Mouse (Mus musculus) induced T-regulatory cell, adult 2 months (primary cell): ENCODE results near the gene Slc44a3.

Source experiments
- DNase-seq: peaks from one replicate; pipeline ENCODE4 v3.0.0-alpha.2; 2012; ENCODE audit warnings: low read depth

The Slc44a3 gene

GRCm38 (mm10) chr3:121532176-121532575, at the start of gene Slc44a3:
TSS of gene Slc44a3 (minus strand) at chr3:121532404.
- DNase-seq, result no peak

GRCm38 (mm10) chr3:121579880-121580549, 47.8 kb upstream of the Slc44a3 start:
- no peak for DNase-seq

GRCm38 (mm10) chr3:121579402-121579801, 47.2 kb upstream of the Slc44a3 start:
- no peak for DNase-seq

- DNase-seq, result no peak
Observed at GRCm38 (mm10) chr3:121578706-121579105, 46.5 kb upstream of the Slc44a3 start.

- no peak for DNase-seq
Observed at GRCm38 (mm10) chr3:121577641-121578040, 45.4 kb upstream of the Slc44a3 start.

- peak; percentile 17 for DNase-seq
Observed at GRCm38 (mm10) chr3:121577032-121577591, 44.9 kb upstream of the Slc44a3 start.

GRCm38 (mm10) chr3:121576367-121576766, 44.2 kb upstream of the Slc44a3 start:
- DNase-seq, result no peak

- DNase-seq, result no peak
Observed at GRCm38 (mm10) chr3:121574386-121574785, 42.2 kb upstream of the Slc44a3 start.

- DNase-seq, result no peak
Observed at GRCm38 (mm10) chr3:121573858-121574257, 41.7 kb upstream of the Slc44a3 start.

GRCm38 (mm10) chr3:121571491-121571890, 39.3 kb upstream of the Slc44a3 start:
- DNase-seq, result no peak

GRCm38 (mm10) chr3:121570623-121571022, 38.4 kb upstream of the Slc44a3 start:
- peak; percentile 78 for DNase-seq

- DNase-seq, result no peak
Observed at GRCm38 (mm10) chr3:121569767-121570166, 37.6 kb upstream of the Slc44a3 start.

GRCm38 (mm10) chr3:121569004-121569403, 36.8 kb upstream of the Slc44a3 start:
- no peak for DNase-seq

GRCm38 (mm10) chr3:121567904-121568303, 35.7 kb upstream of the Slc44a3 start:
- DNase-seq, result no peak

- DNase-seq, result peak; percentile 35
Observed at GRCm38 (mm10) chr3:121567337-121567900, 35.2 kb upstream of the Slc44a3 start.

- DNase-seq, result peak; percentile 32
Observed at GRCm38 (mm10) chr3:121566901-121567300, 34.7 kb upstream of the Slc44a3 start.

GRCm38 (mm10) chr3:121561803-121562202, 29.6 kb upstream of the Slc44a3 start:
- DNase-seq, result no peak

- no peak for DNase-seq
Observed at GRCm38 (mm10) chr3:121560115-121560865, 28.1 kb upstream of the Slc44a3 start.

- DNase-seq, result no peak
Observed at GRCm38 (mm10) chr3:121559406-121560114, 27.4 kb upstream of the Slc44a3 start.

- DNase-seq, result no peak
Observed at GRCm38 (mm10) chr3:121558861-121559260, 26.7 kb upstream of the Slc44a3 start.

- DNase-seq, result no peak
Observed at GRCm38 (mm10) chr3:121556304-121556703, 24.1 kb upstream of the Slc44a3 start.

- no peak for DNase-seq
Observed at GRCm38 (mm10) chr3:121553294-121553693, 21.1 kb upstream of the Slc44a3 start.
